Mouse (Mus musculus) T-helper 1 cell (primary cell): Measurements from ENCODE around the gene Slc25a28.

Source experiments
- in situ Hi-C: fragments of 300-600 bp; cut with MboI, MseI; formaldehyde crosslinking; loops from one replicate; pipeline ENCODE4 v1.15.1; 2025; ENCODE audit warnings: high pct_unique_total_duplicates

Gene Slc25a28

GRCm38 (mm10) chr19:43678467-43679003 lies 3.9 kb upstream of the Slc25a28 start:
- in situ Hi-C loops = loop anchor here (10.0 kb wide), 1 partner anchor 596 kb away; no protein-coding TSS in a partner anchor

- in situ Hi-C loops = loop anchor here (10.0 kb wide), 1 partner anchor 599 kb away; no protein-coding TSS in a partner anchor
These were observed 1.1 kb upstream of the Slc25a28 start for GRCm38 (mm10) chr19:43675525-43676400.

GRCm38 (mm10) chr19:43674316-43674689 lies 378 bp downstream of the Slc25a28 start:
- in situ Hi-C loops = loop anchor here (10.0 kb wide), 1 partner anchor 600 kb away; no protein-coding TSS in a partner anchor

GRCm38 (mm10) chr19:43673513-43674315 lies 967 bp downstream of the Slc25a28 start:
- in situ Hi-C loops = loop anchor here (10.0 kb wide), 1 partner anchor 601 kb away; no protein-coding TSS in a partner anchor

GRCm38 (mm10) chr19:43671054-43671453 lies 3.6 kb downstream of the Slc25a28 start:
- in situ Hi-C loops = loop anchor here (10.0 kb wide), 1 partner anchor 604 kb away; no protein-coding TSS in a partner anchor

GRCm38 (mm10) chr19:43669136-43669759 lies 5.4 kb downstream of the Slc25a28 start:
- in situ Hi-C loops = no loop called here

GRCm38 (mm10) chr19:43667430-43667809 lies 7.3 kb downstream of the Slc25a28 start:
- in situ Hi-C loops = no loop called here

- in situ Hi-C loops = no loop called here
These were observed 7.8 kb downstream of the Slc25a28 start for GRCm38 (mm10) chr19:43666661-43667429.

- in situ Hi-C loops = no loop called here
These were observed 9.1 kb downstream of the Slc25a28 start for GRCm38 (mm10) chr19:43665441-43666048.

GRCm38 (mm10) chr19:43663471-43663870 lies 11.2 kb downstream of the Slc25a28 start:
- in situ Hi-C loops = loop anchor here (5.0 kb wide), 2 partner anchors 36 to 96 kb away; no protein-coding TSS in a partner anchor

- in situ Hi-C loops = loop anchor here (5.0 kb wide), 2 partner anchors 35 to 95 kb away; no protein-coding TSS in a partner anchor
These were observed 12.3 kb downstream of the Slc25a28 start for GRCm38 (mm10) chr19:43662176-43662967.

- in situ Hi-C loops = loop anchor here (5.0 kb wide), 2 partner anchors 33 to 93 kb away; no protein-coding TSS in a partner anchor
These were observed 13.9 kb downstream of the Slc25a28 start for GRCm38 (mm10) chr19:43660774-43661173.

GRCm38 (mm10) chr19:43659632-43660031 lies 15.0 kb downstream of the Slc25a28 start:
- in situ Hi-C loops = loop anchor here (5.0 kb wide), 2 partner anchors 32 to 92 kb away; no protein-coding TSS in a partner anchor

GRCm38 (mm10) chr19:43655735-43656492 lies 18.8 kb downstream of the Slc25a28 start:
- in situ Hi-C loops = no loop called here

- in situ Hi-C loops = no loop called here
These were observed 23.4 kb downstream of the Slc25a28 start for GRCm38 (mm10) chr19:43651241-43651785.

GRCm38 (mm10) chr19:43648343-43648742 lies 26.3 kb downstream of the Slc25a28 start:
- in situ Hi-C loops = no loop called here

- in situ Hi-C loops = no loop called here
These were observed 27.4 kb downstream of the Slc25a28 start for GRCm38 (mm10) chr19:43647261-43647660.

- in situ Hi-C loops = no loop called here
These were observed 27.8 kb downstream of the Slc25a28 start for GRCm38 (mm10) chr19:43646852-43647251.
